Mouse (Mus musculus) limb, embryonic 14.5 days (tissue): ENCODE measurements at regions not wholly inside any gene's neighbourhood (a gene's known extent, or its start where the extent isn't known, plus 50 kb on each side); places are given as distances from the start of the nearest gene placed in this dataset.

ENCODE experiments used
- ATAC-seq: fragments of 200-750 bp; cut with Nextera tagmentation; 2 replicates; pipeline ENCODE4 v1.8.0; 2017; ENCODE audit warnings: low read depth, moderate number of reproducible peaks, moderate TSS enrichment; ENCODE audit not compliant: low FRiP score
- DNase-seq: peaks from one replicate; pipeline ENCODE4 v3.0.0-alpha.2; 2015; ENCODE audit warnings: low spot score
- H3K27ac ChIP-seq: fragments of 300-500 bp; sonication (generic); replicated peaks from 2 replicates; pipeline ENCODE4 v1.5.1; 2014; ENCODE audit warnings: low read depth, mild to moderate bottlenecking, low read length, moderate library complexity, mixed read lengths
- H3K27me3 ChIP-seq: fragments of 300-500 bp; sonication (generic); 2 replicates; pipeline ENCODE4 v1.6.1; 2014; ENCODE audit warnings: low read length, mixed read lengths; ENCODE audit not compliant: control insufficient read depth, insufficient read depth
- H3K36me3 ChIP-seq: fragments of 300-500 bp; sonication (generic); 2 replicates; pipeline ENCODE4 v1.6.1; 2014; ENCODE audit warnings: mild to moderate bottlenecking, low read length, moderate library complexity, mixed read lengths; ENCODE audit not compliant: control insufficient read depth, insufficient read depth
- H3K4me1 ChIP-seq: fragments of 300-500 bp; sonication (generic); 2 replicates; pipeline ENCODE4 v1.6.1; 2014; ENCODE audit warnings: antibody characterized with exemption, low read length, mixed read lengths; ENCODE audit not compliant: control insufficient read depth, insufficient read depth
- H3K4me2 ChIP-seq: fragments of 300-500 bp; sonication (generic); replicated peaks from 2 replicates; pipeline ENCODE4 v1.6.1; 2014; ENCODE audit warnings: low read depth, mild to moderate bottlenecking, low read length, moderate library complexity; ENCODE audit not compliant: severe bottlenecking
- H3K4me3 ChIP-seq: fragments of 300-500 bp; sonication (generic); replicated peaks from 2 replicates; pipeline ENCODE4 v1.5.1; 2014; ENCODE audit warnings: low read length
- H3K9ac ChIP-seq: fragments of 300-500 bp; sonication (generic); 2 replicates; pipeline ENCODE4 v1.6.1; 2014; ENCODE audit warnings: mild to moderate bottlenecking, low read depth, low read length, moderate library complexity; ENCODE audit not compliant: severe bottlenecking
- H3K9me3 ChIP-seq: fragments of 300-500 bp; sonication (generic); 2 replicates; pipeline ENCODE4 v1.6.1; 2016; ENCODE audit warnings: low read length; ENCODE audit not compliant: control insufficient read depth
- POLR2A ChIP-seq: fragments of 200-500 bp; IDR thresholded peaks from 2 replicates; pipeline ENCODE4 v1.8.0; 2012; ENCODE audit warnings: inconsistent platforms, mild to moderate bottlenecking, moderate library complexity, borderline replicate concordance; ENCODE audit not compliant: insufficient read depth, insufficient read length; ENCODE audit errors: extremely low read depth
- WGBS: fragments of 180-500 bp; shearing (Covaris S2); extraction: QIAGEN DNeasy Blood & Tissue Kit; methylation state at CpG from one replicate; pipeline ENCODE4 v1.1.7; 2014; 5-methylcytosine and 5-hydroxymethylcytosine counted together

GRCm38 (mm10) chr7:116596914-116597313 lies 92.7 kb downstream of the Nucb2 start:
- no peak for ATAC-seq
- Histone ChIP-seq H3K4me1 (no peaks in the 10 kb centered on the region), H3K9ac (no peak overlapping the region), H3K36me3 (no peaks in the 10 kb centered on the region), H3K9me3 (no peaks in the 10 kb centered on the region), H3K4me2 (no peak overlapping the region), H3K4me3 (no peak overlapping the region), H3K27me3 (no peaks in the 10 kb centered on the region), H3K27ac (no peak overlapping the region)
- TF ChIP-seq POLR2A: no peak
- DNase-seq: no peak

GRCm38 (mm10) chr7:116600340-116600739 lies 96.2 kb downstream of the Nucb2 start:
- DNase-seq (no peak), ATAC-seq (no peak)
- 79% methylated on average over 3 of the region's 3 CpGs for WGBS

GRCm38 (mm10) chr7:116603167-116603839 lies 99.1 kb downstream of the Nucb2 start:
- TF ChIP-seq POLR2A: no peak
- Histone ChIP-seq H3K4me3 (no peak overlapping the region), H3K9ac (no peak overlapping the region), H3K27ac (no peak overlapping the region), H3K4me2 (no peak overlapping the region), H3K27me3 (no peaks in the 10 kb centered on the region), H3K4me1 (peaks cover 3% of the 10 kb centered on the region), H3K36me3 (no peaks in the 10 kb centered on the region), H3K9me3 (no peaks in the 10 kb centered on the region)
- DNase-seq (no peak), ATAC-seq (no peak)
- WGBS: 82% methylated on average over 6 of the region's 6 CpGs

More at GRCm38 (mm10) chr7:116600340-116600739, 96.2 kb downstream of the Nucb2 start:
- H3K27me3 ChIP-seq: no peaks in the 10 kb centered on the region
- H3K4me3 ChIP-seq: no peak overlapping the region
- H3K27ac ChIP-seq: no peak overlapping the region
- H3K9ac ChIP-seq: no peak overlapping the region
- no peak overlapping the region for H3K4me2 ChIP-seq
- no peak for TF ChIP-seq POLR2A
- no peaks in the 10 kb centered on the region for H3K36me3 ChIP-seq
- no peaks in the 10 kb centered on the region for H3K4me1 ChIP-seq
- no peaks in the 10 kb centered on the region for H3K9me3 ChIP-seq

GRCm38 (mm10) chr7:116603840-116604194 lies 99.6 kb downstream of the Nucb2 start:
- Histone ChIP-seq H3K9ac (no peak overlapping the region), H3K4me3 (no peak overlapping the region), H3K4me2 (no peak overlapping the region), H3K27ac (no peak overlapping the region), H3K27me3 (no peaks in the 10 kb centered on the region), H3K36me3 (no peaks in the 10 kb centered on the region), H3K9me3 (no peaks in the 10 kb centered on the region), H3K4me1 (peaks cover 3% of the 10 kb centered on the region)
- TF ChIP-seq POLR2A: no peak
- WGBS: 78% methylated on average over 3 of the region's 3 CpGs
- DNase-seq (no peak), ATAC-seq (no peak)

- no peak overlapping the region for H3K4me3 ChIP-seq
- TF ChIP-seq POLR2A: no peak
- whole genome bisulfite sequencing: 76% methylated on average over 6 of the region's 6 CpGs
- no peak overlapping the region for H3K9ac ChIP-seq
- H3K27ac ChIP-seq: no peak overlapping the region
- H3K36me3 ChIP-seq: no peaks in the 10 kb centered on the region
- no peaks in the 10 kb centered on the region for H3K9me3 ChIP-seq
- no peak for ATAC-seq
- no peak overlapping the region for H3K4me2 ChIP-seq
- no peaks in the 10 kb centered on the region for H3K27me3 ChIP-seq
- peaks cover 3% of the 10 kb centered on the region for H3K4me1 ChIP-seq
- DNase-seq: no peak
These were observed 102.1 kb downstream of the Nucb2 start for GRCm38 (mm10) chr7:116606255-116606654.
